Mouse (Mus musculus): ENCODE measurements around the gene Nkx6-1. TPM values are rescaled to one million over a fixed set of nuclear protein-coding genes. Genes with fewer than 3 reads are reported as not detected.
A peak's percentile ranks its signal among the peaks of the same experiment; 100 is the strongest.

Gene Nkx6-1
- polyA plus RNA-seq, 1 experiment from 2014 or later: 0.93 TPM

- H3K4me2 ChIP-seq (ENCODE audit: low read depth, low read length): no peak overlapping the region
- H3K4me1 ChIP-seq (ENCODE audit: control insufficient read depth, insufficient read depth, low read length): 0 out of 2 replicates have a peak, but pooled peaks cover under 1% of the 10 kb centered on the region
- no peak for ATAC-seq (replicated peaks; ENCODE audit: insufficient number of reproducible peaks, low FRiP score, low TSS enrichment, low read depth)
- H3K27me3 ChIP-seq (ENCODE audit: control insufficient read depth, insufficient read depth, low read length): peaks cover 49% of the 10 kb centered on the region
- no peak overlapping the region for H3K9ac ChIP-seq (replicated peaks; ENCODE audit: low read length)
- 1% methylated on average over 21 of the region's 21 CpGs for WGBS
- DNase-seq (ENCODE audit: low spot score): peak; percentile 52
- H3K27ac ChIP-seq (replicated peaks; ENCODE audit: low read depth, low read length): no peak overlapping the region
- no peaks in the 10 kb centered on the region for H3K9me3 ChIP-seq (replicated peaks; ENCODE audit: control insufficient read depth, low read length)
- no peaks in the 10 kb centered on the region for H3K36me3 ChIP-seq (replicated peaks; ENCODE audit: control insufficient read depth, insufficient read depth, low read depth, low read length)
- H3K4me3 ChIP-seq (ENCODE audit: low read depth, low read length): no peak overlapping the region
These were observed 6.4 kb downstream of the Nkx6-1 start for GRCm38 (mm10) chr5:101658188-101658983.

- H3K27me3 ChIP-seq (ENCODE audit: control insufficient read depth, insufficient read depth, low read length): peaks cover 45% of the 10 kb centered on the region
- no peaks in the 10 kb centered on the region for H3K4me1 ChIP-seq (ENCODE audit: control insufficient read depth, insufficient read depth, low read length)
- ATAC-seq (replicated peaks; ENCODE audit: insufficient number of reproducible peaks, low FRiP score, low TSS enrichment, low read depth) (no peak), DNase-seq (ENCODE audit: low spot score) (no peak)
- H3K27ac ChIP-seq (replicated peaks; ENCODE audit: low read depth, low read length): no peak overlapping the region
- H3K9ac ChIP-seq (replicated peaks; ENCODE audit: low read length): no peak overlapping the region
- H3K9me3 ChIP-seq (replicated peaks; ENCODE audit: control insufficient read depth, low read length): no peaks in the 10 kb centered on the region
- no peaks in the 10 kb centered on the region for H3K36me3 ChIP-seq (replicated peaks; ENCODE audit: control insufficient read depth, insufficient read depth, low read depth, low read length)
- WGBS: 3% methylated on average over 10 of the region's 10 CpGs
- no peak overlapping the region for H3K4me2 ChIP-seq (ENCODE audit: low read depth, low read length)
- no peak overlapping the region for H3K4me3 ChIP-seq (ENCODE audit: low read depth, low read length)
These were observed 7.1 kb downstream of the Nkx6-1 start for GRCm38 (mm10) chr5:101657698-101658097.

- H3K36me3 ChIP-seq (replicated peaks; ENCODE audit: control insufficient read depth, insufficient read depth, low read depth, low read length): no peaks in the 10 kb centered on the region
- H3K27me3 ChIP-seq (ENCODE audit: control insufficient read depth, insufficient read depth, low read length): peaks cover 34% of the 10 kb centered on the region
- H3K4me2 ChIP-seq (ENCODE audit: low read depth, low read length): no peak overlapping the region
- ATAC-seq (replicated peaks; ENCODE audit: insufficient number of reproducible peaks, low FRiP score, low TSS enrichment, low read depth) (no peak), DNase-seq (ENCODE audit: low spot score) (no peak)
- H3K27ac ChIP-seq (replicated peaks; ENCODE audit: low read depth, low read length): no peak overlapping the region
- 7% methylated on average over 3 of the region's 3 CpGs for WGBS
- H3K4me3 ChIP-seq (ENCODE audit: low read depth, low read length): no peak overlapping the region
- H3K9me3 ChIP-seq (replicated peaks; ENCODE audit: control insufficient read depth, low read length): no peaks in the 10 kb centered on the region
- no peaks in the 10 kb centered on the region for H3K4me1 ChIP-seq (ENCODE audit: control insufficient read depth, insufficient read depth, low read length)
- H3K9ac ChIP-seq (replicated peaks; ENCODE audit: low read length): no peak overlapping the region
These were observed 8.7 kb downstream of the Nkx6-1 start for GRCm38 (mm10) chr5:101656107-101656506.

GRCm38 (mm10) chr5:101655418-101655817 lies 9.4 kb downstream of the Nkx6-1 start:
- ATAC-seq (replicated peaks; ENCODE audit: insufficient number of reproducible peaks, low FRiP score, low TSS enrichment, low read depth) (no peak), DNase-seq (ENCODE audit: low spot score) (no peak)
- Histone ChIP-seq H3K4me3 (ENCODE audit: low read depth, low read length) (no peak overlapping the region), H3K27me3 (ENCODE audit: control insufficient read depth, insufficient read depth, low read length) (peaks cover 34% of the 10 kb centered on the region), H3K9me3 (replicated peaks; ENCODE audit: control insufficient read depth, low read length) (no peaks in the 10 kb centered on the region), H3K4me1 (ENCODE audit: control insufficient read depth, insufficient read depth, low read length) (no peaks in the 10 kb centered on the region), H3K36me3 (replicated peaks; ENCODE audit: control insufficient read depth, insufficient read depth, low read depth, low read length) (no peaks in the 10 kb centered on the region), H3K9ac (replicated peaks; ENCODE audit: low read length) (no peak overlapping the region), H3K27ac (replicated peaks; ENCODE audit: low read depth, low read length) (no peak overlapping the region), H3K4me2 (ENCODE audit: low read depth, low read length) (no peak overlapping the region)
- 29% methylated on average over 7 of the region's 7 CpGs for WGBS

DNA sequence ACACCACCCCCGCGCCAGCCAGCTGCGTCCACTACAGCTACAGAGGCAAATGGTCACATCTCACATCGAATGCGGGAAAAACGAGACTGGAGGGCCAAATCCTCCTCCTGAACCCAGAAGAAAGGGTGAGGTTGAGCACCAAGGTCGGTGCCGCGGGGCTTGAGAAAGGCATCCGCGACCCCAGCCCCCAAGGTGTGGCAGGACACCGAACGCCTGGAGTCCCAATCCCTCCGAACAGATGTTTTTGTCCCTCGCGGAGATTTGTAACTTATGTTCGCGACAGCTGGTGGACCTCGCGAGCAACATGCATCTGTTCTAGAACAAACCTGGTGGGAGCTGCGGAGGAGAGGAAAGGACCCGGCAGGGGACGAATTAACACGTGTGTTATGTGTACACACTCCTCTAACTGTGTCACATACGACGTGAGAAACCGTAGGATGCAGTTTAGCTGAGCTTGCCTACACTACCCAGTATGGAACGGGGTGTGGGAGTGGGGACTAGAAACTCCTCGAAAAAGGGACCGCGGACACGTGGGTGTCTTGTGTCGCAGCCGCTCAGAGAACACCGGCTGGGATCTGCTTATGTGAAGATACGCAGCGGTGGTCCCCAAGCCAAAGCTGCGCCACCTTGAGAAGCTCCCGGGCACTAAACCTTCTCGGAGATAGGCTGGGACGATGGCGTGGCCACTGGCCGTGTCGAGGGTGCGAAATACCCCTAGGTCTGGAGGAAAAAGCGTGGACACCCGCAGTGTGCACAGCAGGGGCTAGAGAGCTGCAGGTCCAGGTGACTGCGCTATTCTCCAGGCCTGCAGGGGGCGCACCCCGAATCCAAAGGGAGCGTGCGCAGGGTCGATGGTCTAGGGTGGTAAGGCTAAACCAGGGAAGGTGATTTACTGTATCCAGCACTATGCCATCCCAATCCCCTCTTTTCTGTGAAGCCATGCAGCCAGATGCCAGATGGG lies 16.8 kb downstream of the Nkx6-1 start:
- Histone ChIP-seq H3K9me3 (replicated peaks; ENCODE audit: control insufficient read depth, low read length) (no peaks in the 10 kb centered on the region), H3K9ac (replicated peaks; ENCODE audit: low read length) (no peak overlapping the region), H3K4me2 (ENCODE audit: low read depth, low read length) (peak overlapping the region; percentile 2), H3K36me3 (replicated peaks; ENCODE audit: control insufficient read depth, insufficient read depth, low read depth, low read length) (no peaks in the 10 kb centered on the region), H3K27me3 (ENCODE audit: control insufficient read depth, insufficient read depth, low read length) (peaks cover 34% of the 10 kb centered on the region), H3K27ac (replicated peaks; ENCODE audit: low read depth, low read length) (no peak overlapping the region), H3K4me1 (ENCODE audit: control insufficient read depth, insufficient read depth, low read length) (no peaks in the 10 kb centered on the region; the same call in 1 of the 2 replicates), H3K4me3 (ENCODE audit: low read depth, low read length) (no peak overlapping the region)
- DNase-seq (ENCODE audit: low spot score): no peak
- 0 out of 2 replicates have a peak, but pooled peaks have one; percentile 34 for ATAC-seq (replicated peaks; ENCODE audit: insufficient number of reproducible peaks, low FRiP score, low TSS enrichment, low read depth)
- 3% methylated on average over 53 of the region's 53 CpGs for WGBS

DNA sequence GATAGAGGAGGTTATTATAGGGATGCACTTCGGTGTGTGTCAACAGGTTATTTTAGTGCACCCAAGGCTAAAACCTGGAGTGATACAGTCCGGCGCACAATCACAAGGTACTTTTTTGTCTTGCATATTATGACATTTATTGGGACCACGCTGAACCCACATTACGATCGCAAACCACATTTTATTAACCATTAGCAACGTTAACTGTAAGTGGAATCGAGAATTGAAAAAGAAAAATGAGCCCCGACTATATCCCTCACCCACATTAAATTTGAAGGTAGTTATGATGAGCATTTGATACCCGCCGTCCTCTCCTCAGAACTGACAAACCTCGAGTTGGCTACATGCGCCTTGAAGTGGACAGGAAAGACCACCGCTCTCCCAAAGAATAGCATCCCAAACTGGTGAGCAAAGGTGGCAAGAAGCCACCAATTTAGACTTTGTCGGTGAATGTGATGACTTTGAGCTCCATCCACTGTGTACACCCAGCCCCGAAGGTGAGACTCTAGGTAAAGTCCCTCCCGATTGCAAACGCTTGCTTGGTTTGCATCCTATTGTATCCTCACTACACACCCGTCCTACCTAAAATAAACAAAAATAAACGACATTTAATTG lies 17.7 kb downstream of the Nkx6-1 start:
- Histone ChIP-seq H3K9me3 (replicated peaks; ENCODE audit: control insufficient read depth, low read length) (no peaks in the 10 kb centered on the region), H3K4me3 (ENCODE audit: low read depth, low read length) (no peak overlapping the region), H3K27me3 (ENCODE audit: control insufficient read depth, insufficient read depth, low read length) (peaks cover 34% of the 10 kb centered on the region), H3K4me2 (ENCODE audit: low read depth, low read length) (no peak overlapping the region), H3K27ac (replicated peaks; ENCODE audit: low read depth, low read length) (no peak overlapping the region), H3K4me1 (ENCODE audit: control insufficient read depth, insufficient read depth, low read length) (no peaks in the 10 kb centered on the region; the same call in 1 of the 2 replicates), H3K36me3 (replicated peaks; ENCODE audit: control insufficient read depth, insufficient read depth, low read depth, low read length) (no peaks in the 10 kb centered on the region), H3K9ac (replicated peaks; ENCODE audit: low read length) (no peak overlapping the region)
- ATAC-seq (replicated peaks; ENCODE audit: insufficient number of reproducible peaks, low FRiP score, low TSS enrichment, low read depth) (no peak), DNase-seq (ENCODE audit: low spot score) (no peak)
- 28% methylated on average over 20 of the region's 20 CpGs for WGBS

- ATAC-seq (replicated peaks; ENCODE audit: insufficient number of reproducible peaks, low FRiP score, low TSS enrichment, low read depth) (no peak), DNase-seq (ENCODE audit: low spot score) (no peak)
- H3K36me3 ChIP-seq (replicated peaks; ENCODE audit: control insufficient read depth, insufficient read depth, low read depth, low read length): no peaks in the 10 kb centered on the region
- WGBS: 75% methylated on average over 8 of the region's 8 CpGs
- H3K27me3 ChIP-seq (ENCODE audit: control insufficient read depth, insufficient read depth, low read length): peaks cover 34% of the 10 kb centered on the region
- no peak overlapping the region for H3K4me2 ChIP-seq (ENCODE audit: low read depth, low read length)
- no peak overlapping the region for H3K27ac ChIP-seq (replicated peaks; ENCODE audit: low read depth, low read length)
- H3K9me3 ChIP-seq (replicated peaks; ENCODE audit: control insufficient read depth, low read length): no peaks in the 10 kb centered on the region
- no peak overlapping the region for H3K4me3 ChIP-seq (ENCODE audit: low read depth, low read length)
- no peaks in the 10 kb centered on the region; the same call in 1 of the 2 replicates for H3K4me1 ChIP-seq (ENCODE audit: control insufficient read depth, insufficient read depth, low read length)
- H3K9ac ChIP-seq (replicated peaks; ENCODE audit: low read length): no peak overlapping the region
These were observed 19.7 kb downstream of the Nkx6-1 start for GRCm38 (mm10) chr5:101645071-101645470.

Measured in embryonic facial prominence, embryonic 11.5 days (tissue).